Mouse (Mus musculus) kidney, embryonic 14.5 days (tissue): ENCODE data around the gene Map4k4. TPM values are rescaled to one million over a fixed set of nuclear protein-coding genes. Genes with fewer than 3 reads are reported as not detected.

ENCODE experiments used
- ATAC-seq: fragments of 200-750 bp; cut with Nextera tagmentation; 2 replicates; pipeline ENCODE4 v1.8.0; 2017; ENCODE audit warnings: moderate number of reproducible peaks, mild to moderate bottlenecking, moderate TSS enrichment, moderate library complexity; ENCODE audit not compliant: low FRiP score, low TSS enrichment
- H3K27ac ChIP-seq: fragments of 300-500 bp; sonication (generic); 2 replicates; pipeline ENCODE4 v1.5.1; 2014; ENCODE audit warnings: low read depth, mild to moderate bottlenecking, low read length, moderate library complexity, mixed read lengths
- H3K27me3 ChIP-seq: fragments of 300-500 bp; sonication (generic); 2 replicates; pipeline ENCODE4 v1.6.1; 2014; ENCODE audit warnings: mild to moderate bottlenecking, low read length; ENCODE audit not compliant: control insufficient read depth, insufficient read depth
- H3K36me3 ChIP-seq: fragments of 300-500 bp; sonication (generic); 2 replicates; pipeline ENCODE4 v1.6.1; 2014; ENCODE audit warnings: low read length, mixed read lengths; ENCODE audit not compliant: control insufficient read depth, insufficient read depth
- H3K4me1 ChIP-seq: fragments of 300-500 bp; sonication (generic); 2 replicates; pipeline ENCODE4 v1.6.1; 2014; ENCODE audit warnings: low read length, mixed read lengths; ENCODE audit not compliant: control insufficient read depth, insufficient read depth
- H3K4me2 ChIP-seq: fragments of 300-500 bp; sonication (generic); replicated peaks from 2 replicates; pipeline ENCODE4 v1.6.1; 2014; ENCODE audit warnings: low read depth, mild to moderate bottlenecking, low read length
- H3K4me3 ChIP-seq: fragments of 300-500 bp; sonication (generic); 2 replicates; pipeline ENCODE4 v1.5.1; 2014; ENCODE audit warnings: mild to moderate bottlenecking, low read length
- H3K9ac ChIP-seq: fragments of 300-500 bp; sonication (generic); 2 replicates; pipeline ENCODE4 v1.6.1; 2014; ENCODE audit warnings: low read depth, mild to moderate bottlenecking, low read length, moderate library complexity
- H3K9me3 ChIP-seq: fragments of 300-500 bp; sonication (generic); 2 replicates; pipeline ENCODE4 v1.6.1; 2016; ENCODE audit warnings: low read length; ENCODE audit not compliant: control insufficient read depth
- WGBS: fragments of 180-500 bp; shearing (Covaris S2); extraction: QIAGEN DNeasy Blood & Tissue Kit; methylation state at CpG from one replicate; pipeline ENCODE4 v1.1.7; 2014; 5-methylcytosine and 5-hydroxymethylcytosine counted together
- polyA plus RNA-seq: library from polyadenylated mRNA; unstranded; fragments of >200 nt; fragmentation: Nextera tagmentation; extraction: Ambion mirVana; gene quantifications from 2 replicates; pipeline ENCODE4 v1.2.1, GENCODE M21; 2014

Map4k4 gene
- polyA plus RNA-seq, 1 experiment from 2014 or later, result 48.2 TPM

DNA sequence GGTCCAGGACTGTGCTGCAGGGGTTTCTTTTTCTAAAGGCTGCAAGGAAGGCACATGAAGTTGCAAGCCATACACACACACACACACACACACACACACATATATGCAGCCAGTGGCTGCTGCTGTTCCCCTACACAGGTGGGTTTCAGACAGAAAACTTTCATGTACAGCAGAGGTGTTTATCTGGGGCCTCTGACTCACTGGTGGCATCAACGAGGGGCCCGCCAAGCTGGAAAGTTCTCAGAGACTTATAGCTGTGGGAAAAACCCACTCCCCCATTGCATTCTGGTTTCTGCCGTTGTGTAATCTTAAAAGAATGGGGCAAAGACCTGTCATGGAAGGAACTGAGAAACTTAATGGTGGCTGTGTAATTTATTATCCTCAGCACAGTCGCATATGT, 132.6 kb downstream of the Map4k4 start:
- Histone ChIP-seq H3K27ac (no peak overlapping the region), H3K36me3 (no peaks in the 10 kb centered on the region), H3K4me3 (no peak overlapping the region), H3K27me3 (no peaks in the 10 kb centered on the region), H3K9ac (no peak overlapping the region), H3K4me1 (no peaks in the 10 kb centered on the region), H3K4me2 (no peak overlapping the region), H3K9me3 (no peaks in the 10 kb centered on the region)
- 66% methylated on average over 4 of the region's 4 CpGs for WGBS
- ATAC-seq, result no peak

DNA sequence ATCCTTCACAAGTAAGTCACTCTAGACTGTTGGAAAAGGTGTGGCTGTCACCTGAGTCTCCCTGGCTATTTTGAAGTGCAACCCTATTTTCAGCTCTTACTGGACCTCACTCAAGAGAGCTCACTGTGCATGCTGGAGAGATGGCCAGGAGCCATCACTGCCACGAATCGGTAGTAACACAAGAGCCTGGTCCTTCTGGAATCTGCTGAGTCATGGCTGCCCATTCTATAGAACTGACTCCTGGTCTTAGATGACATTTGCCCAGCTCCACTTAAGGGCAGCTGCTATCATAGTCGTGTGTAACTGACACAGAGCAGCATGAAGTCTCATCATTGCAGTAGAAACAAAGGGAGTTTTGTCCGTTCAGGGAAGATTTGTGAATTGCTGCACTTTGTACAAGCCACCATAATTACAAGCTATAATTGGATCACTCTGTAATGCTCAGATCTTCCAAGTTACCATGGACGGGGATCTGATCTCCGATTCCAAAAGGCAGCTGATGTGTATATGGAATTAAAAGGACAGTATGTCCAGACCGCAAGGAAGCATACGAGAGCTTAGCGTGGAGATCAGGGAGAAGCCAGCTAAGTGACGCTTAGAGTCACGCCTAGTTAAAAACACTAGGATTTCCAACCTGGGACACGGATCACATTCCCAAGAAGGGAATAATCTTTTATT, 133.2 kb downstream of the Map4k4 start:
- no peaks in the 10 kb centered on the region for H3K9me3 ChIP-seq
- no peak for ATAC-seq
- no peaks in the 10 kb centered on the region for H3K27me3 ChIP-seq
- H3K36me3 ChIP-seq, result no peaks in the 10 kb centered on the region
- H3K9ac ChIP-seq, result no peak overlapping the region
- H3K4me1 ChIP-seq, result no peaks in the 10 kb centered on the region
- H3K4me3 ChIP-seq, result no peak overlapping the region
- H3K4me2 ChIP-seq, result no peak overlapping the region
- 78% methylated on average over 12 of the region's 12 CpGs for WGBS
- H3K27ac ChIP-seq, result no peak overlapping the region

GRCm38 (mm10) chr1:40037831-40038230, 137.1 kb downstream of the Map4k4 start:
- no peaks in the 10 kb centered on the region for H3K9me3 ChIP-seq
- no peaks in the 10 kb centered on the region for H3K36me3 ChIP-seq
- H3K27ac ChIP-seq, result no peak overlapping the region
- H3K4me2 ChIP-seq, result no peak overlapping the region
- H3K9ac ChIP-seq, result no peak overlapping the region
- H3K27me3 ChIP-seq, result no peaks in the 10 kb centered on the region
- no peak overlapping the region for H3K4me3 ChIP-seq
- no peaks in the 10 kb centered on the region for H3K4me1 ChIP-seq
- 93% methylated on average over 6 of the region's 6 CpGs for WGBS
- no peak for ATAC-seq

- ATAC-seq, result no peak
- no peak overlapping the region for H3K27ac ChIP-seq
- no peaks in the 10 kb centered on the region for H3K27me3 ChIP-seq
- 86% methylated on average over 6 of the region's 6 CpGs for WGBS
- no peak overlapping the region for H3K9ac ChIP-seq
- no peak overlapping the region for H3K4me2 ChIP-seq
- no peaks in the 10 kb centered on the region for H3K9me3 ChIP-seq
- no peak overlapping the region for H3K4me3 ChIP-seq
- no peaks in the 10 kb centered on the region for H3K36me3 ChIP-seq
- H3K4me1 ChIP-seq, result no peaks in the 10 kb centered on the region
Measured at GRCm38 (mm10) chr1:40045686-40046085, 145.0 kb downstream of the Map4k4 start.

DNA sequence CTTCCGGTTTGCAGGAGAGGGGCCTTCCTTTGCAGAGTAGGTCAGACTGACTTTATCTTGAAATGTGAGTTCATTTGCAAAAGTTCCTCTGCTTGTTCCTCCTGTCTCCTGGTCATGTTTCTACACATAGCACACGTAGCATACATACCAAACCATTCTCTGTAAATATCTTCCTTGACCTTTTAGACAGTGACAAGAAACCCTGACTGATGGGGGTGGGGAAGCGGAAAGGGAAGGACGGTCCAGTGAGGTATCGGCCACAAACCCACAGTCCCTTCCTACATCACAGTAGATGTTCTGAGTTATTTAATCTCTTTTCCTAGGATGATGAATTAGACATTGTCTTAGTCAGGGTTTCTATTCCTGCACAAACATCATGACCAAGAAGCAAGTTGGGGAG, 145.9 kb downstream of the Map4k4 start:
- H3K4me2 ChIP-seq, result no peak overlapping the region
- no peak overlapping the region for H3K9ac ChIP-seq
- no peak overlapping the region for H3K27ac ChIP-seq
- H3K4me3 ChIP-seq, result no peak overlapping the region
- no peak for ATAC-seq
- H3K27me3 ChIP-seq, result no peaks in the 10 kb centered on the region
- H3K9me3 ChIP-seq, result no peaks in the 10 kb centered on the region
- WGBS, result 79% methylated on average over 5 of the region's 5 CpGs
- no peaks in the 10 kb centered on the region for H3K36me3 ChIP-seq
- H3K4me1 ChIP-seq, result no peaks in the 10 kb centered on the region

DNA sequence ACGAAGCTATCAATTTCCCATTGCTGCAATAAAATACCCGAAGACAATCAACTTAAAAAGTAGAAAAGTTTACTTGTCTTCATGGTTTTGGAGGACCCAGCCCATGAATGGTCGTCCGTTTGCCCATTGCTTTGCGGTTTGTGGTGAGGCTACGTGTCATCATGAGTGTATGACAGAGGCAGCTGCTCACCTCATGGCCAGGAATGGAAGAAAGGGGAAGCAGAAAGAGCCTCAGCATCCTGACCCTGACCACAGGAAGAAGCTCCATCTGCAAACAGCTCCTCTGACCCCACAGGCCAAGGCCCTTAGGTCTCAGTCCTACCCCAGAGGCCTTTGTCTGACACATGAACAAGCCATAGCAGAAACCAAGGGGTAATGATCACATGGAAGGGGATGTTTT, 150.4 kb downstream of the Map4k4 start:
- H3K4me3 ChIP-seq, result no peak overlapping the region
- no peaks in the 10 kb centered on the region for H3K27me3 ChIP-seq
- no peak for ATAC-seq
- H3K4me1 ChIP-seq, result no peaks in the 10 kb centered on the region
- H3K9me3 ChIP-seq, result no peaks in the 10 kb centered on the region
- 93% methylated on average over 6 of the region's 6 CpGs for WGBS
- H3K27ac ChIP-seq, result no peak overlapping the region
- H3K36me3 ChIP-seq, result no peaks in the 10 kb centered on the region
- H3K4me2 ChIP-seq, result no peak overlapping the region
- H3K9ac ChIP-seq, result no peak overlapping the region

DNA sequence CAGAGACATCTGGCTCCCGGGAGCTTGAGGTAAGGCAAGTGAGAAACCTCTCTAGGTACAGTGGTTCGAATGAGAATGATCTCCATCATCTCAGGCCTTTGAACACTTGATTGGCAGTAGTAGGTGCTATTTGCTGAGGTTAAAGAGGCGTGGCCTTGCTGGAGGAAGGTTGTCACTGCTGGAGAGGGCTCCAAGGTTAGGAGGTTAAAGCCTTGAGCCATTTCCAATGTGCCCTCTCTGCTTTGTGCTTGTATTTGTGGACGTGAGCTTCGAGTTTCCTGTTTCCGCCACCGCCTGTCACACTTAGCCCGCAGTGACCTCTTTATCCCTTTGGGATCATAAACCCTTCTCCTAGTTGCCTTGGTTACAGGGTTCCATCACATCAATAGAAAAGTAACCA, 151.4 kb downstream of the Map4k4 start:
- Histone ChIP-seq H3K4me3 (no peak overlapping the region), H3K9ac (no peak overlapping the region), H3K36me3 (no peaks in the 10 kb centered on the region), H3K27me3 (no peaks in the 10 kb centered on the region), H3K9me3 (no peaks in the 10 kb centered on the region), H3K4me1 (no peaks in the 10 kb centered on the region), H3K4me2 (no peak overlapping the region), H3K27ac (no peak overlapping the region)
- 32% methylated on average over 8 of the region's 8 CpGs for WGBS
- ATAC-seq, result no peak

DNA sequence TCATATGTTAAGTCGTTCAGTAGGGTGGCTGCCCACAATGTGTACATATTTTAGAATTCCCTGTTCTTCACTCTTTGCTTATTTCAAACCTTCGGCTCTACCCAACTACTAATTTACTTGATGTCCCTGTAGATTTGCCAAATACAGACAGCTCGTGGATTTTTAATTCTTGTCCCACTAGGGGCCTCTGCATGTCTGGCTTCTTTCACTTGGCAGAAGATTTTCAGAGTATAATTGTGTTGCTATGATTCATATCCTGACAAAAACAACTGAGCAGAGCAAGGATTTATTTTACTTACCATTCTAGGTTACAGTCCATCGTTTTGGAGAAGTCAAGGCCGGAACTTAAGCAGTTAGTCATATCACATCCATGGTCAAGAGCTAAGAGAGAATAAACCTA, 152.4 kb downstream of the Map4k4 start:
- Histone ChIP-seq H3K27ac (no peak overlapping the region), H3K4me1 (no peaks in the 10 kb centered on the region), H3K4me2 (no peak overlapping the region), H3K27me3 (no peaks in the 10 kb centered on the region), H3K4me3 (no peak overlapping the region), H3K9me3 (no peaks in the 10 kb centered on the region), H3K36me3 (no peaks in the 10 kb centered on the region), H3K9ac (no peak overlapping the region)
- 84% methylated on average over 5 of the region's 5 CpGs for WGBS
- no peak for ATAC-seq

DNA sequence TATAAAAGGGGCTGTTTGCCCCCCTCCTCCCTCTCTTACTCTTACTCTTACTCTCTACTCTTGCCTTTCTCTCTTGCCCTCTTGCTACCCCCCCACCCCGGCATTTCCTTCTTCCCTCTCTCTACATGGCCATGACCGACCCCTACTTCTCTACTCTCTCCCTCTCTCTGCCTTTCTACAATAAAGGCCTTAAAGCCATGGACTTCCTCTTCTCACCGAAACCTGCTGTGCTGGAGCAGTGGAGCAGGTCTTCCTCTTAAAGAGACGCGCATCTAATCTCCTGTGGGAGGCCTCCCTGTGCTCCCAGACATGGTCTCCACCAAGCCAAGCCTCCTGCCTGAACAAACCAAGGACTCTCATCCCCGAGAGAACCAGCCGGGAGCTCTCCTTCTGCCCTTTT, 154.3 kb downstream of the Map4k4 start:
- Histone ChIP-seq H3K27me3 (no peaks in the 10 kb centered on the region), H3K27ac (no peak overlapping the region), H3K4me1 (no peaks in the 10 kb centered on the region), H3K36me3 (no peaks in the 10 kb centered on the region), H3K9ac (no peak overlapping the region), H3K4me3 (no peak overlapping the region), H3K9me3 (no peaks in the 10 kb centered on the region), H3K4me2 (no peak overlapping the region)
- ATAC-seq, result no peak
- 85% methylated on average over 7 of the region's 7 CpGs for WGBS
